Mouse (Mus musculus): ENCODE measurements at regions not wholly inside any gene's neighbourhood (a gene's known extent, or its start where the extent isn't known, plus 50 kb on each side); places are given as distances from the start of the nearest gene placed in this dataset.
"Not testable (repeated sequence)": the region's sequence is repeated elsewhere in the genome, so short reads cannot be mapped to it uniquely, and the experiment has no call there.

- no peak for DNase-seq
Measured at GRCm38 (mm10) chr4:4556126-4556525, 237.0 kb downstream of the Impad1 start.

- DNase-seq: no peak
Measured at GRCm38 (mm10) chr4:4550301-4550700, 242.9 kb downstream of the Impad1 start.

- DNase-seq: no peak
Measured at GRCm38 (mm10) chr4:4549893-4550292, 243.3 kb downstream of the Impad1 start.

GRCm38 (mm10) chr4:4537172-4537753 lies 255.9 kb downstream of the Impad1 start:
- no peak for DNase-seq

- DNase-seq: no peak
Measured at GRCm38 (mm10) chr4:4532196-4532595, 261.0 kb downstream of the Impad1 start.

- DNase-seq: no peak
Measured at GRCm38 (mm10) chr4:4528311-4528710, 264.8 kb downstream of the Impad1 start.

GRCm38 (mm10) chr4:4521757-4522156 lies 271.4 kb downstream of the Impad1 start:
- no peak for DNase-seq

- DNase-seq: no peak
Measured at GRCm38 (mm10) chr4:4518741-4519140, 274.4 kb downstream of the Impad1 start.

- no peak for DNase-seq
Measured at GRCm38 (mm10) chr4:4513351-4513750, 279.8 kb downstream of the Impad1 start.

- DNase-seq: no peak
Measured at GRCm38 (mm10) chr4:4510180-4510920, 282.8 kb downstream of the Impad1 start.

- no peak for DNase-seq
Measured at GRCm38 (mm10) chr4:4509296-4509695, 283.9 kb downstream of the Impad1 start.

GRCm38 (mm10) chr4:4497199-4497598 lies 296.0 kb downstream of the Impad1 start:
- no peak for DNase-seq

- DNase-seq: no peak
Measured at GRCm38 (mm10) chr4:4496181-4496580, 297.0 kb downstream of the Impad1 start.

- DNase-seq: no peak
Measured at GRCm38 (mm10) chr4:4465169-4465714, 327.9 kb downstream of the Impad1 start.

- DNase-seq: no peak
Measured at GRCm38 (mm10) chr4:4464130-4464700, 328.9 kb downstream of the Impad1 start.

- no peak for DNase-seq
Measured at GRCm38 (mm10) chr4:4459258-4459657, 333.9 kb downstream of the Impad1 start.

- DNase-seq: no peak
Measured at GRCm38 (mm10) chr4:4450104-4450503, 343.1 kb downstream of the Impad1 start.

GRCm38 (mm10) chr4:4442650-4443049 lies 350.5 kb downstream of the Impad1 start:
- no peak for DNase-seq

GRCm38 (mm10) chr4:4437559-4437958 lies 355.6 kb downstream of the Impad1 start:
- no peak for DNase-seq

- DNase-seq: not testable (repeated sequence)
Measured at GRCm38 (mm10) chr4:4424526-4424925, 347.2 kb upstream of the Sdr16c6 start.

- no peak for DNase-seq
Measured at GRCm38 (mm10) chr4:4403812-4404211, 326.5 kb upstream of the Sdr16c6 start.

- DNase-seq: no peak
Measured at GRCm38 (mm10) chr4:4397410-4397809, 320.1 kb upstream of the Sdr16c6 start.

GRCm38 (mm10) chr4:4380024-4380590 lies 302.8 kb upstream of the Sdr16c6 start:
- DNase-seq: no peak

GRCm38 (mm10) chr4:4335216-4335615 lies 257.9 kb upstream of the Sdr16c6 start:
- no peak for DNase-seq

Measured in kidney, adult 11 months (tissue).